Mouse (Mus musculus) erythroblast, embryonic 14.5 days (primary cell): Measurements from ENCODE around the gene Oas1g.
"Not testable (repeated sequence)": the region's sequence is repeated elsewhere in the genome, so short reads cannot be mapped to it uniquely, and the experiment has no call there.

Experiments used
- GATA1 ChIP-seq: IDR thresholded peaks from 2 replicates; pipeline ENCODE4 v1.6.1; 2012; ENCODE audit warnings: low read length, inconsistent platforms, mixed read lengths
- TAL1 ChIP-seq: IDR thresholded peaks from 3 replicates; pipeline ENCODE4 v1.6.1; 2012; ENCODE audit warnings: low read length, inconsistent platforms, mixed read lengths

GRCm38 (mm10) chr5:120924520-120924919 is 37.1 kb upstream of the Oas1g start:
- TF ChIP-seq GATA1, TAL1: not testable (repeated sequence)
